Mouse (Mus musculus) liver, adult 2 months (tissue): ENCODE measurements at regions not wholly inside any gene's neighbourhood (a gene's known extent, or its start where the extent isn't known, plus 50 kb on each side); places are given as distances from the start of the nearest gene placed in this dataset.

Experiments used
- CTCF ChIP-seq: fragments of 200-500 bp; IDR thresholded peaks from 2 replicates; pipeline ENCODE4 v1.5.1; 2011; ENCODE audit warnings: low read depth, low read length, control low read depth
- POLR2A ChIP-seq: fragments of 200-500 bp; IDR thresholded peaks from 2 replicates; pipeline ENCODE4 v1.6.1; 2011; ENCODE audit warnings: low read length, control low read depth; ENCODE audit not compliant: insufficient read depth; ENCODE audit errors: extremely low read depth

DNA sequence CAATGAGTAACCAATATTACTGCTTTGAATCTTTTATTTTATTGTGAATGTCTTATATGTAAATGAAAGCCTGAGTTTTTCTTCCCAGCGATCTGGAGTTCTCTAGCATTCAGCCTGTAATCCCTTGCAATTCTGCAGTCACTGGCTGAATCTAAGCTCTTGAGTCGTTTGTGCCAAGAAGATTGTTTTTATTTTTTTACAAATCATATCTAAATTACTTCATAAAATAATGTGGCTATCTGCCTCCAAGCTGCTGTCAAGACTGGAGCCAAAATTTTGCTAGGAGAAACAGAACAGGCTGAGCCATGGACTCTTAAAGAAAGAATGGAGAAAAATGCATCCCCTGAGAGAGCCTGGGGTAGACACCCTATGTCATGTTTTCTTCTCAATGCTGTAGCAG lies 455.4 kb upstream of the Gm26657 start:
- TF ChIP-seq POLR2A, result no peak
- TF ChIP-seq CTCF, result no peak
